Mouse (Mus musculus) liver, postnatal 0 days (tissue): ENCODE results near the gene Ccdc180.

Experiments used
- CTCF ChIP-seq: sonication (generic); IDR thresholded peaks from 2 replicates; pipeline ENCODE4 v1.5.1; 2016; ENCODE audit warnings: antibody characterized with exemption, low read depth
- EP300 ChIP-seq: IDR thresholded peaks from 2 replicates; pipeline ENCODE4 v1.6.1; 2016; ENCODE audit warnings: antibody characterized with exemption, low read depth, mild to moderate bottlenecking

- TF ChIP-seq EP300 (no peak), CTCF (no peak)
Measured at GRCm38 (mm10) chr4:45911876-45912275, 21.8 kb downstream of the Ccdc180 start.
